Mouse (Mus musculus): ENCODE results near the gene Selenoo. TPM values are rescaled to one million over a fixed set of nuclear protein-coding genes. Genes with fewer than 3 reads are reported as not detected.

Gene Selenoo
- polyA plus RNA-seq, 1 experiment: 3.7 TPM

GRCm38 (mm10) chr15:89123595-89123994 is 34.7 kb downstream of the Selenoo start:
- Histone ChIP-seq H3K4me1 (peaks cover 60% of the 10 kb centered on the region), H3K4me3 (replicated peaks) (peak overlapping the region; percentile 97), H3K36me3 (replicated peaks; ENCODE audit: low read length) (peaks cover 48% of the 10 kb centered on the region)

GRCm38 (mm10) chr15:89124312-89124711 is 35.4 kb downstream of the Selenoo start:
- Histone ChIP-seq H3K9me3 (no peaks in the 10 kb centered on the region), H3K27me3 (replicated peaks) (no peaks in the 10 kb centered on the region), H3K36me3 (replicated peaks; ENCODE audit: low read length) (peaks cover 41% of the 10 kb centered on the region), H3K4me1 (peaks cover 67% of the 10 kb centered on the region), H3K4me3 (replicated peaks) (no peak overlapping the region)
- TF ChIP-seq FLI1 (IDR thresholded peaks at IDR 0.05; ENCODE audit: low read length) (no peak), GATA1 (IDR thresholded peaks at IDR 0.05; ENCODE audit: borderline replicate concordance, low read length) (no peak)

More at GRCm38 (mm10) chr15:89123595-89123994, 34.7 kb downstream of the Selenoo start:
- no peaks in the 10 kb centered on the region for H3K9me3 ChIP-seq
- H3K27me3 ChIP-seq (replicated peaks): no peaks in the 10 kb centered on the region
- TF ChIP-seq GATA1 (IDR thresholded peaks at IDR 0.05; ENCODE audit: borderline replicate concordance, low read length) (no peak), FLI1 (IDR thresholded peaks at IDR 0.05; ENCODE audit: low read length) (no peak)

DNA sequence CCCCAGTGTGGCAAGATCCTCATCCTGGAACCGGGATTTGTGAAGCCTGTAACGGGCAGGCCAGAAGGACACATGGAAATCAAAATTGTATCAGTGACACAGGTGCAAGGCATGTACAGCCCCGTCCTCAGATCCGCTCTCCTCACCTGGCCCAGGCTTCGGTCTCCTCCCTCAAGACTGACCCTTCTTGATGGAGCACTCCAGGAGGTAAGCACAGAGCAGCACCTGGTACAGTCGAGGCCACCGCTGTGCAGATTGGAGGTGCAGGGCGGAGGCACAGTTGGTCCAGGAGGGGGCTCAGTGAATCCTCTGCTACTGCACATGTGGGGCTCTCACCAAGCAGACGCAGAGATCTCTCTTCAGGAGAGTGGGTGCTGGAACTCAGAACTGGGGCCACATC is 36.5 kb downstream of the Selenoo start:
- Histone ChIP-seq H3K4me3 (replicated peaks) (no peak overlapping the region), H3K9me3 (no peaks in the 10 kb centered on the region), H3K4me1 (peaks cover 66% of the 10 kb centered on the region), H3K36me3 (replicated peaks; ENCODE audit: low read length) (peaks cover 31% of the 10 kb centered on the region), H3K27me3 (replicated peaks) (peaks cover 10% of the 10 kb centered on the region)
- no peak for TF ChIP-seq GATA1 (IDR thresholded peaks at IDR 0.05; ENCODE audit: borderline replicate concordance, low read length)
- no peak for TF ChIP-seq FLI1 (IDR thresholded peaks at IDR 0.05; ENCODE audit: low read length)

DNA sequence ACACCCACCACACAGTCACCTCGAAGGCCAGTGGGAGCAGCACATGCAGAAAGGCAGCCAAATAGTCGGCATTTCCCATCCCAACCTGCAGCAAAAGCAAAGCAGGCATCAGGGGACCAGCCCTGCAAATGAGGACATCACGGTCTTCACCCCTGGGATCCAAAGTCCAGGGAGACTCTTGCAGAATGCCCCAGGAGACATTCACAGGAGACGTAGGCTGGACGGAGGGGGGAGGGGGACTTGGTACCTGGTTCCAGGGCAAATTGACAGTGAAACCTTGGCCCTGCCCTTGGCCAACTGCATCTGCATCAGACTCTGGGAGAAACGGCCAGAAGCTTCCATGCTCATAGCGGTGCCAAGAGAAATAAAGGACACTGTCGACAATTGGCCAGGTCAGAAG is 37.7 kb downstream of the Selenoo start:
- Histone ChIP-seq H3K4me3 (replicated peaks) (no peak overlapping the region), H3K4me1 (peaks cover 69% of the 10 kb centered on the region), H3K27me3 (replicated peaks) (peaks cover 19% of the 10 kb centered on the region), H3K36me3 (replicated peaks; ENCODE audit: low read length) (peaks cover 25% of the 10 kb centered on the region), H3K9me3 (no peaks in the 10 kb centered on the region)
- TF ChIP-seq GATA1 (IDR thresholded peaks at IDR 0.05; ENCODE audit: borderline replicate concordance, low read length) (no peak), FLI1 (IDR thresholded peaks at IDR 0.05; ENCODE audit: low read length) (no peak)

- TF ChIP-seq GATA1 (IDR thresholded peaks at IDR 0.05; ENCODE audit: borderline replicate concordance, low read length) (no peak), FLI1 (IDR thresholded peaks at IDR 0.05; ENCODE audit: low read length) (no peak)
- Histone ChIP-seq H3K4me3 (replicated peaks) (peak overlapping the region; percentile 97), H3K27me3 (replicated peaks) (peaks cover 28% of the 10 kb centered on the region), H3K9me3 (0 out of 2 replicates have a peak, but pooled peaks cover 2% of the 10 kb centered on the region), H3K36me3 (replicated peaks; ENCODE audit: low read length) (peaks cover 25% of the 10 kb centered on the region), H3K4me1 (peaks cover 67% of the 10 kb centered on the region)
Measured at GRCm38 (mm10) chr15:89127364-89127940, 38.6 kb downstream of the Selenoo start.

- Histone ChIP-seq H3K9me3 (peaks cover 7% of the 10 kb centered on the region; the same call in 1 of the 2 replicates), H3K36me3 (replicated peaks; ENCODE audit: low read length) (peaks cover 25% of the 10 kb centered on the region), H3K4me3 (replicated peaks) (peak within 1 kb of the TSS; percentile 97), H3K27me3 (replicated peaks) (peaks cover 37% of the 10 kb centered on the region), H3K4me1 (peaks cover 60% of the 10 kb centered on the region)
- TF ChIP-seq FLI1 (IDR thresholded peaks at IDR 0.05; ENCODE audit: low read length) (no peak), GATA1 (IDR thresholded peaks at IDR 0.05; ENCODE audit: borderline replicate concordance, low read length) (no peak)
Measured at GRCm38 (mm10) chr15:89128382-89129350, 39.8 kb downstream of the Selenoo start, which contains the start of gene Hdac10. Hdac10 (minus strand) TSS chr15:89128700.

DNA sequence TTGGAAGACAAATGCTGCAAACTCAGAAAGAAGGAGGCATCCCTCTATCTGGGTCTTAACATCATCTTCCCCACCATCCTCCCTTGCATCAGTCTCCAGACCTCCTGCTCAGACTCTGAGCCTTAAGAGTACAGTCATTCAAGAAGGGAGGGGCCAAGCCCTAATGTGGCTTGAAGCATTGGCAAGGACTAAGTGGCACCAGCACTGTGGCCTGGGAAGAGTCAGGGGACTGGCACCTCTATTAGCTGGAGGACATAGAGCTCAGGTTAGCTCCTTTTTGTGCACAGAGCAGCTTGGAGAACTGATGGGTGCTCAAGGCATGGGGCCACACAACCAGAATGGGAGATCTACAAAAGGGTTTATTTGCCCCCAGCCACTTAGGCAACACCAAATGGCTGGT is 41.4 kb downstream of the Selenoo start:
- Histone ChIP-seq H3K27me3 (replicated peaks) (peaks cover 46% of the 10 kb centered on the region), H3K4me1 (peaks cover 53% of the 10 kb centered on the region), H3K9me3 (peaks cover 9% of the 10 kb centered on the region; the same call in 1 of the 2 replicates), H3K4me3 (replicated peaks) (no peak overlapping the region), H3K36me3 (replicated peaks; ENCODE audit: low read length) (peaks cover 14% of the 10 kb centered on the region)
- TF ChIP-seq FLI1 (IDR thresholded peaks at IDR 0.05; ENCODE audit: low read length) (no peak), GATA1 (IDR thresholded peaks at IDR 0.05; ENCODE audit: borderline replicate concordance, low read length) (no peak)

- TF ChIP-seq FLI1 (IDR thresholded peaks at IDR 0.05; ENCODE audit: low read length): no peak
- TF ChIP-seq GATA1 (IDR thresholded peaks at IDR 0.05; ENCODE audit: borderline replicate concordance, low read length): no peak
- Histone ChIP-seq H3K27me3 (replicated peaks) (peaks cover 57% of the 10 kb centered on the region), H3K36me3 (replicated peaks; ENCODE audit: low read length) (peaks cover 5% of the 10 kb centered on the region), H3K4me1 (peaks cover 53% of the 10 kb centered on the region), H3K9me3 (peaks cover 9% of the 10 kb centered on the region; the same call in 1 of the 2 replicates), H3K4me3 (replicated peaks) (no peak overlapping the region)
Measured at GRCm38 (mm10) chr15:89131316-89131715, 42.4 kb downstream of the Selenoo start.

GRCm38 (mm10) chr15:89136461-89137155 is 47.7 kb downstream of the Selenoo start:
- peaks cover 23% of the 10 kb centered on the region for H3K4me1 ChIP-seq
- peaks cover 89% of the 10 kb centered on the region for H3K27me3 ChIP-seq (replicated peaks)
- H3K4me3 ChIP-seq (replicated peaks): no peak overlapping the region
- no peaks in the 10 kb centered on the region for H3K36me3 ChIP-seq (replicated peaks; ENCODE audit: low read length)
- TF ChIP-seq GATA1 (IDR thresholded peaks at IDR 0.05; ENCODE audit: borderline replicate concordance, low read length): no peak
- TF ChIP-seq FLI1 (IDR thresholded peaks at IDR 0.05; ENCODE audit: low read length): no peak
- H3K9me3 ChIP-seq: peaks cover 9% of the 10 kb centered on the region; the same call in 1 of the 2 replicates
